Mouse (Mus musculus): ENCODE data around the gene Stum. TPM values are rescaled to one million over a fixed set of nuclear protein-coding genes. Genes with fewer than 3 reads are reported as not detected.
"Not testable (repeated sequence)": the region's sequence is repeated elsewhere in the genome, so short reads cannot be mapped to it uniquely, and the experiment has no call there.

The Stum gene
- 1 to 10 TPM; 5.0 to 5.4 TPM for total RNA-seq (2021)
- long read RNA-seq, experiment 1, partial matches to known transcripts: 1 of 4 reads
- long read RNA-seq, experiment 1, other reads (novel, unspliced or antisense): 0 of 4 reads
- long read RNA-seq, experiment 2, partial matches to known transcripts: 0 of 2 reads
- long read RNA-seq, experiment 2, other reads (novel, unspliced or antisense): 1 of 2 reads

DNA sequence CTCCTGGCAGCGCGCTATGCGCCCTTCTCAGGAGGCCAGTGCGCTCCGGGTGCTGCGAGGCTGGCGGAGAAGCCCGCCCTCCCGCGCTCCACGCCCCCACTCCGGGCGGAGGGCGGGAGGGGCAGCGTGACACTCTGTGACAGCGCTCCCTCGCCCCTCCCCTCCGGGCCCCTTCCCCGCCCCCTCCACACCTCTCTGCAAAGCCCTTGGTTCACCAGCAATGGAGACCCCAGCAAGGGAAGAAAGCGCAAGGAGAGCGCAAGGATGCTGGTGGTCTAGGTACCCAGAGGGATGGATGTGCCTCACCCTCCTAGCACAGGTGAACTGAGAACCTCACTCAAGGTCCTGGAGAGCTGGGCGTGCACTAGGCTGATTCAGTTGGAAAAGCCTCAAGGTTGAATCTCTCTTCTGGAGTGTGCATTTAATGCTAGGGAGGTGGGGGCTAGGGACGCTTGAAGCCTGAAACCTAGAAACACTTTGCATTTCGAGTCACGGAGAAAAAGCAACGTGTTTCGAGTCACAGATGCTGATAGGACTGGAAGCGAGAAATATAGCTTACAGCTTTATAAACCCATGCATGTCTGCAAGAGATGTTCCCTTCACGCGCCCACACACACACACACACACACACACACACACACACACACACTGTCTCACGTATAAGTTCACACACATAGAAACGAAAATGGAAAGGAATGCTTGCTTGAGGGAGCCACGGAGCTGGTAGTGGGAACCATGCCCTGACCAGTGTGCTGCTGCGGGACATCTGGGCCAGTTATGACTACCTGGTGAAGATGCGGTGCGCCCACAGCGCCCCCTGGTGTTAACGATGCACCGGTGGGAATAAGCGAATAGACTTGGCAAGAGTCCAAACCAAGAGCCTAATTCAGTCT is at the start of gene Stum:
Stum (minus strand) TSS at position 106 of the 893 bp plus-strand sequence.
- peak; percentile 52 to 78 for DNase-seq (ENCODE audit: low spot score in 2 of 2)

DNA sequence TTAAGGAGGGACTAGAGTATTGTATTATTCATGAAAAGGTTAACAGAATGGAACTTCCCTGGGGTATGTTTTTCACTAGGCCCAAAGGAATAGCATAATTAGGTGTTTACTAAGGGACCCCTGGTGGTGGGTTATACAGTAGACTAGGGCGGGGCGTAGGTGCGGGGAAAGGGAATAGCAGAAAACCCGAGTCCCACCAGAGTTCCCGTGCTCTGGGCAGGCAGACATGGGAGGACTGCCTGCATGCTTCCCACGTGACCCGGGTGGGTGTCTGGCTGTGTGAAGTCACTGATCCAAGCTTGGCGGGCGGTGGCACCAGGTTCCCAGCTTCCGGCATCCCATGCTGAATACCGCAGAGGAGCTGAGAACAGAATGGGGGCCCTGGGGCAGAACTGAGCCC is 49.4 kb upstream of the Stum start:
- no peak for DNase-seq (ENCODE audit: low spot score in 2 of 2)

DNA sequence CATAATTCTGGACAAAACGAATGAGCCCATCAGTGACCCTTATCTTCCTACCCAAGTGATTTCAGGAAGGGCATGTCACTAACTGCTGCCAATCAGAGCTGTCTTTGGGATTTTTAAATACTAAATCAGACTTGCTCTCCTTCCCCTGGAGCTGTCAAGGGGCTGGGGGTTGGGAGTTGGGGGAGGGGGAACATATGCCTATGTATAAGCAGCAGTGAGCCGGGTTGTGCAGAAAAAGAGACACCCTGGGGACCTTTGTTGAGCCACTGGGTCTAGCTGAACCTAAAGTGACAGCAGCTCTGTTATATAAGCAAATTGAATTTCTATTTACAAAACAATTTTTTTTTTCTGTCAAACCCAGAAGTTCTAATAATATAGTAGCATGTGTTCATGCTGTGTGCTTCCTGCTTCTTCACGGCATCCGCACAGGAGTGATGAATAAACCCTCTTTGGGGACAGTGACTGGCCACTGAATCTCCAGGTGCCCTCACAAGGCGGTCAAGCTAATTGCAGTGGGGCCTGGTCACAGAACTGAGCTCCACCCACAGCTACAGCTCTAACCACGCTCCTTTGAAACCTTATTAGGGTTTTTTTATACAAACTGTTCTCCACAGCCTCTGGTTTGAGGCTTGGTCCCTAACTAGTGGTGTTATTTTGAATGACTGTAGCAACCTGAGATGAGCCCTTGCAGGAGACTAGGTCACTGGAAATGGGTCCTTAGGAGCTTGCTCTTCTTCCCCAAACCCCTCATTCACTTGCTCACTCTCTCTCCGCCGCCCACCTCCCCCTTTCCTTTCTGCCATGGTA is 47.4 kb upstream of the Stum start:
- no peak for DNase-seq (ENCODE audit: low spot score in 2 of 2)

DNA sequence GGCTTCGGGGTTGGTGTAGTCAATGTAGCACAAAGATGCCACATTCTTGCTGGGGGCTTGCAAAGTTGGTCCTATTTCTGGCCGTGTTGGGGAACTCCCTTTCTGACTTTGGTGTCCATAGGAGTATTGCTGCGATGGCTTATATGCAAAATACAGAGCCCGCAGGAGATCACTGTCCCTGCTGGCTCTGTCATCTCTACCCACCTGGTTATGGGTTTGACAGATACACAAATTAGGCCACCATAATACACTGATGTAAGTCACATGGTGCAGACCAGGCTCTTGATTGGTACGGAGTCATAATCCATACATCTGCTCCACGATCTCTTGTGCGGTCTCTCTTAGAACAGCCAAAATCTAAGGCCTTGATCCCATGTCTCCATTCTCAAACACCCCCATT is 46.5 kb upstream of the Stum start:
- DNase-seq (ENCODE audit: low spot score in 2 of 2): no peak

DNA sequence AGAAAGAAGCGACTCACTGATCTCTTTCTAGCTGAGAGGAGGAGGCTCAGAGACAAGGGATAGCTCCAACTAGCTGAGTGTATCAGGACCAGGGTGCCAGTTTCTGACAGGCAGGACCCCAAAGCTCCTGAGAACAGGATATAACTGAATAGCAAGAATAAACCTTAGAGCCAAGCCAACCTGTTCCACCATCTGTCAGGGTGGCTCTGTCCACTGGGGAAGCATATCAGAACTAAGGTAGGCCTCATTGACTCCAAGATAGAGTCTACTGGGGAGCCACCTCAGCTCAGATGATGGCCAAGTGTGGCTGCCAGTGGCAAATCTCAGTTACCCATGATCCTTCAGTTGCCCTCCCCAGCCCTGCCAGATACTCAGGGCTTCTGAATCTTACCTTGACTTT is 42.0 kb upstream of the Stum start:
- DNase-seq (ENCODE audit: low spot score in 2 of 2): no peak

DNA sequence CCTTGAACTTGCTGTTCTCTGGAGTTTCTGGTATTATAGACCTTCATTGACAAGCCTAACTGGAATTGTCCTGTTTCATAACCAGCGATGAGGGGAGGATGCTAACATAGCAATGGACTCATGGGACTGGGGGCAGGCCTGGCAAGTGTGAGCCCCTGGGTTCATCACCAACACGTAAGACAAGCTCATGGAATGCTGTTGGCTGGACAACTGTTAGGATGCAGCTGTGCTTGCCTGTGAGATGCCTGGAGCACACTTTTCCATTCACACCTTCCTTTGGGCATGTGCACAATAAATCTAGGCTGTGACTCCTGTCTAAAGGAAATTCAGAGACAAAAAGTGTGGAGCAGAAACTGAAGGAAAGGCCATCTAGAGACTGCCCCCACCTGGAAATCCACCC is 40.0 kb upstream of the Stum start:
- DNase-seq (ENCODE audit: low spot score in 2 of 2): no peak

DNA sequence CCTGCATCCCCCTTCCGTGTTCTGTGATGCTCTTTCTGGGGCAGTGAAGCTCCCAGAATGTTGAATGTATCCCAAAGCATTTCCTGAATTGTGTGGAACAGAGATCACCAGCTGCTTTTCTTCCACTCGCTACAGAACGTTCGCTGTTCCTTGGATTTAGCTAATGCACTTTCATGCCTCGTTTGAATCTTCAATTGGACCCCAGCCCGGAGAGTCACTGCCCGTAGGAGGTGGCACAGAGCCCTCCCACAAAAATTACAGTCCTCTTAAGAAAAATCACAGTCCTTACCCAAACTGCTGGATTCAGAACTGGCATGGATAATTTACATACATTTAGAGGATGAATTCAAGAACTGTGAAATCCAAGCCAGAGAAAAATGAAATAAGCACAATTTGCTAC is 36.9 kb upstream of the Stum start:
- peak in 1 of 2 experiments; percentile 30 for DNase-seq (ENCODE audit: low spot score in 2 of 2)

DNA sequence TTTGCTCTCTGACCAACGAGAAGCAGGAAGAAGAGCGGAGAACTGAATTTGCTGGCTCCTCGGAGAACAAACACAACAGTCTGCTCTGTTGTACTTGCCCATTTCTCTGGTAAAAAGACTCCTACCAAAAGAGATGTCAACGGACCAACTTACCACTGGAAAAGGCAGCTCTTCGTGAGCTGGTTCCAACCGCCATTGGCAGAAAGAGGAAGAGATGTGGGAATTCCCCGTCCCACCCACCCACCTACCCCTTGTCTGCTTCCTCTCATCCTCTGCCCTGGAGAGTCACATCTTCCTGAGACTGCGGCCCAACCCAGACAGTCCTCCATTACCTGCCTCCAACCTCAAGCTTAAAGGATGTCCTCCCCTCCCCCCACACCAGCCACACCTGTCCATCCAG is 36.2 kb upstream of the Stum start:
- DNase-seq (ENCODE audit: low spot score in 2 of 2): no peak

DNA sequence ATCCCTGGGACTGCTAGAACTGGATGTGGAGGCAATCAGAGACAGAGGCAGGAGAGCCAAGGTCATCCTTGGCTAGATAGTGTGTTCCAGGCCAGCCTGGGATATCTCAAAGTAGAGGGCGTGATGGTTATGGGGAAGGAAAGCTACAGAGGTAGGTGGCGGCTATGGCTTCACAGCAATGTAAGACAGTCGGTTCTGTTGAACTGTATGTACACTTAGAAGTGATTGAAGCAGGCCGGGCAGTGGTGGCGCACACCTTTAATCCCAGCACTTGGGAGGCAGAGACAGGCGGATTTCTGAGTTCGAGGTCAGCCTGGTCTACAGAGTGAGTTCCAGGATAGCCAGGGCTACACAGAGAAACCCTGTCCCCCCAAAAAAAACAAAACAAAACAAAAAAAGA is 35.6 kb upstream of the Stum start:
- DNase-seq (ENCODE audit: low spot score in 2 of 2): not testable (repeated sequence)

DNA sequence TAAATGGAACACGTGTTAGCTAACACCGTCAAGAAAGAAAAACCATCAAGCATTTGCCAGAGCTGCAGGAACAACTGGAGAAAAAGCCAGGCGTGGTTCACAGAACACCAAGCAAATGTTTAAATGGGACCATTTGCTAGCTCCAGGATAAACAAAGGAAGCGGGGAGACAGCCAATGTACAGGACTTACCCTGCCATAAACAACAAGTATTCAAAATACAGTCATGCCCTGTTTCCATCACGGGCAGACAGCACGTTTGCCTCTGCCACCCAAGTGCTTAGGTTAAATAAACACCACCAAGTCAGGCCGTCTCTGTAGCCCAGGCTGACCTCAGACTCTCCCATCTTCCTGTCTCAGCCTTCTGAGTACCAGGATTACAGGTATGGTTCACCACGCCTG is 35.1 kb upstream of the Stum start:
- no peak for DNase-seq (ENCODE audit: low spot score in 2 of 2)

DNA sequence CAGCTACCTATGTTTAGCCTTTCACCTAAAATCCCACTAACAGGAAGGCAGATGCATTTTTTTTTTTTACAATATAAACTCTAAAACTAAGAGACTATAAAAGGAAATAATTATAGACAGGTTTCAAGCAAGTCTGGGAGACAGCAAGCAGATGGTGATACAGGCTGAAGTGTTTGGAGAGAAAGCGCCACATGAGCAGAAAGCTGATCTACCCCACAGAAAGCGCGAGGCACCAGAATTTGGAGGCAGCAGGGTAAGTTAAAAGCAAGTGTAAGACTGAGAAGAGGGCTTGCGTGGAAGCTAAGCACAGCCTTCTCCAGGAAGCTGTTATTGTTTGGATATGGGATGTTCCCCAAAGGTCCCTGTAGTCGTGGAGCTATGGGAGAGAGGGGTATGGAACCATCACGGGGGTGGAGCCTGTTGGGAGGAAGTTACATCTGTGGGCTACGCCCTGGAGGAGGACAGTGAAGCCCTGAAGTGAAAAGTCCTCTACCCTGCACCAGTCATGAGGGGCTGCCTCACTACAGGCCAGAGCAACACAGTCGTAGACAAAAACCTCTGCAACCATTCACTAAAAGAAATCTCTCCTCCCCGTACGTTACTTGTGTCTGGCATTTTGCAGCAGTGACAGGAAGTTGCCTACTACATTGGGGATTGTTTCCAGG is 34.2 kb upstream of the Stum start:
- no peak for DNase-seq (ENCODE audit: low spot score in 2 of 2)

DNA sequence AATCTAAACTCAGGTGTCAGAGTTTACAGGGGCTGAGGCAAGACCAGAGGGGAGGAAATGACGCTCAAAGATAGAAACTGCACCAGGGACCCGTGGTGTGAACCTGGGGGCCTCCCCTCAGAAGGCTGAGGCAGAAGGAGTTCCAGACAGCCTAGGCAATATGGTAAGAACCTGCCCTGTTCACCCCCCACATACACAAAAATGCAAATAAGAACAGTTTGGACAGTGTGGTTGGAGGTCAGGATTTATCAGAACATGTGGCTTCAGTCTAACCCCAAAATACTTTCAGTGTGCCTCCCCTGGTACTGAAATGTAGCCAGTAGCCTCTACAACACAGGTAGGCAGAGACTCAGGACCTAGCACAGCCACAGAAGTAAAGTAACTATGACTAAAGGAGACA is 30.8 kb upstream of the Stum start:
- DNase-seq (ENCODE audit: low spot score in 2 of 2): no peak

DNA sequence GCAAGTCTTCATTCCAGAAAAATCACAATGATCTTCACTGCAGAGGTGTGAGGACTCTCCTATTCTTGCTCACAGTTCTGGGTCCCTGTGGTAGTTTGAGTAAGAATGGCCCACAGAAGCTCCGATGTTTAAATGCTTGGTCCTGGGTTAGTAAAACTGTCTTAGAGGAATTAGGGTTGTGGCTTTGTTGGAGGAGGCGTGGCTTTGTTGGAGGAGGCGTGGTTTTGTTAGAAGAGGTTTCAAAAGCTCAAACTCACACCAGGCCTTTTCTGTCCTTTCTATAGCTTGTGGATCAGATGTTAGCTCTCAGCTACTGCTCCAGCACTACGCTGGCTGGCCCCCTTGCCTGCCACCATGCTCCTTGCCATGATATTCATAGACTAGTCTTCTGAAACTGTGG is 27.6 kb upstream of the Stum start:
- no peak for DNase-seq (ENCODE audit: low spot score in 2 of 2)

DNA sequence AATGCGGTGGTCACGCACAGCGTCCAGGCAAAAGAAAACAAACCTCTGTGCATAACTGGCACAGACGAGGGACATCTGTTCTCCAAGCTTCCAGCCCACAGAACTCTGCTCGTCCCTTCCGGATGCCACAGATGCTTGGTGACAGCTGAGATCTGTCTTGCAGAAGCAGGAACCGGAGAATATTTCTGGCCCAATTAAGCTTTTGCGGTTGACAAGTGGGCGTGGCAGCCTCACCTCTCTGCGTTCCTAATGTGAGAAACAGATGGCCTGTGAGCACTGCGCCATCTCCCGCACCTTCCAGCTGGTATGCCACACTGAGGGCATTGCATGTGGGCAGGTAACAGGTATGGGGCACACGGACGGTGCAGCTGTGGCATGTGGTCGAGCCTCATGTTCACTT is 27.1 kb upstream of the Stum start:
- DNase-seq (ENCODE audit: low spot score in 2 of 2): no peak

DNA sequence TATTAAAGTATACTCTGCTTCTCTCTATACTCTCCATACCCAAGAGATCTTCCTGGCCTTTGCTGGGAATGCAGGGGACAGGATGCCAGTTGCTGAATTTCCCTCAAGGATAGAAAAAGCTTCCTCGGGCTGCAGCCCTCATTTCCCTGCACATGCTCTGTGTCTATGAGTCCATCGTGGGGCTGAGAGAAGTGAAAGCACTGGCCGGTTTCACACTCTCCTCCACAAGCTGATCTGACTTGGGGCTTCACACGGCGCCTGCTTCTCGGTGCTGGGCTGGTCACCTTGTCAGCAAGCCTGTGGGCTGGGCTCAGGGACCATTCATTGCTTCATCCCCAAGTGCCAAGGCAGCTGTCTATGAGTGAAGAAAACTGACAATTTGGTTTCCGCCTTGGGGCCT is 25.4 kb upstream of the Stum start:
- no peak for DNase-seq (ENCODE audit: low spot score in 2 of 2)

DNA sequence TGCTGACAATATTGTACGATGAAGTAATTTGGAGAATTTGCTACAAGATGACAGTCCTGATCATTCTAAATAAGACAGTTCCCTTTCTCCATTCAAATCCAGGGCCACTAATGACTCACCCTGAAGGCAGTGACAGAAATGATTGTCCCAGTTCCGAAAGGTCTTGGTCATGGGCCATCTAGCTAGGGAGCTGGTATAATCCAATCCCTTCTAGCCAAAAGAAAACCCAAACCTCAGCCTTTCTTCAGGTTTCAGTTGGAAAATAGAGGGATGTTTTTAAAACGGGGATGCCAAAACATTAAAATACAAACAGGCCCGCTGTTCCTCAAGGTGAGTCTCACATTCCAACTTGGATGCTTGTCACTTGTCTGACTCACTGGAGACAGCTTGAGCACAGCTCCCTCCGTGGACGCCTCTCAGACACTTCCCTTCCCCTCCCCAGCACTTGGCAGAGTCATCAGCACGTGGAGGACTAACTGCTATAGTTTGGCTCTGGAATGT is 24.0 kb upstream of the Stum start:
- no peak for DNase-seq (ENCODE audit: low spot score in 2 of 2)

DNA sequence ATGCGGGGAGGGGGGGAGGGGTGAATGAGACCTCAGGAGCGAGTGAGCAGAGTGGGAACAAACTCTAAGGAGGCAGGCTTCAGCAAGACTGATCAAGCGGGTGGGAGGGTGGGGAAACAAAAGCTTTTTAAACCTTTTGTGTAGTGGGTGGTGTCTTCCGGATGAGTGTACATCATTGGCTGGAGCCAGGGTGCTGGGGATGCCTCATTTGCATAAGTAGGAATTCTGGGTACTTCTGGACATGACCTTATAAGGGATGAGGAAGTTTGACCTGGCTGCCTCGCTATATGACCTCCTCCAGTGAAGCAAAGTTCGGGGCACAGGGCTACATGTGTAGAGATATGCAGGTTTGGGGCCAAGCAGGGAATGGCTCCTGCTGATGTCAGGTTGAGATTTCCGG is 23.0 kb upstream of the Stum start:
- DNase-seq (ENCODE audit: low spot score in 2 of 2): no peak

DNA sequence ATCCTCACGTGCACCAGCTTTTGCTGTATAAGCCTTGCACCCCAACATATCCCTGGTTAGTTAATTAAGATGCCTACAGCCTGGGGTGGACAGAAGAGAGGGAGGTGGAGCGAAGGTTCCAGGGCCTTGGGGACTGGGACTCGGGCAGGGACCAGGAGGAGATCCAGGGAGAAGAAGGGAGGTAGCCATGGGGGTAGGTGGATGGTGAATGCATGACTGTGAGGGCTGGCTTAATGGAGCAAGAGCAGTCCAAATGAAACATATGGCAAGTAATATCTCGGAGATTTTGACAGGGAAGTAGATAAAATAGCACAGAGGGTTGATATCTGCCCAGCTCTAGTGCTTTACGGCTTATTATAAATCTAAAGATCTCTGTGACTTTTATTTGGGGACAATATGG is 21.6 kb upstream of the Stum start:
- DNase-seq (ENCODE audit: low spot score in 2 of 2): no peak

DNA sequence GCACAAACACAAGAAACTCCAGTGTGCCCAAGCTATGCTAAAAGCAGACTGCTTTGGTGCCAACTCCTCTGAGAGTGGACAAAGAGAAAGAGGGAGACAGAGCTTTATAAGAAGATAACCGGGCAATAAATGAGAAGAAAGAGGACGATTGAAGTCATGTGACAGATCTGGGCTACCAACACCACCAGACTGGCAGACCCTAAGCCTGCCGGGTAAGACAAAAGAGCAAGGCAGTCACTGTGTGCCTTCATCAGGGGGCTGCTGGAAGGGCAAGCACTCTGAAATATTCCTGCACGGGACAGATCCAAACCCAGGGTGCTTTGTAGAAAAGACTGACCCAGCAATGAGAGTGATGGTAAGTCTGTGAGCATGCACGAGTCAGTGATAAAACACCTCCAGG is 20.2 kb upstream of the Stum start:
- DNase-seq (ENCODE audit: low spot score in 2 of 2): no peak

DNA sequence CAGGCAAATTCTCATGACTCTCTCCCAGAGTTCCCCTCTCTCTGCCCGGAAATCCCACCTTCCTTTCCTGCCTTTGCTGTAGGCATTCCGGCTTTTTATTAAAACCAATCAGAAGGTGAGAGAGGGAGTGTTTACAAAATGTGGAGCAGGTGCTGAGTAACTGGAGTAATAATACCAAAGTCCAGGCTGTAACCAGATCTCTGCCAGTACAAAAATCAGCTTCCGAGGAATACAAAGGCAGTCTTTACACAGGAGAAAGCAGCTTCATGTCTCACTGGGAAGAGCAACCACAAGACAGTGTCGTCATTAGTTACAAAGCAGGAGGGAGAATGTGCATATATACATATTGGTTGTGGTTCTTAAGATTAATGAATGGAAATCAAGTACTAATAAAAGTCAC is 19.3 kb upstream of the Stum start:
- DNase-seq (ENCODE audit: low spot score in 2 of 2): no peak

DNA sequence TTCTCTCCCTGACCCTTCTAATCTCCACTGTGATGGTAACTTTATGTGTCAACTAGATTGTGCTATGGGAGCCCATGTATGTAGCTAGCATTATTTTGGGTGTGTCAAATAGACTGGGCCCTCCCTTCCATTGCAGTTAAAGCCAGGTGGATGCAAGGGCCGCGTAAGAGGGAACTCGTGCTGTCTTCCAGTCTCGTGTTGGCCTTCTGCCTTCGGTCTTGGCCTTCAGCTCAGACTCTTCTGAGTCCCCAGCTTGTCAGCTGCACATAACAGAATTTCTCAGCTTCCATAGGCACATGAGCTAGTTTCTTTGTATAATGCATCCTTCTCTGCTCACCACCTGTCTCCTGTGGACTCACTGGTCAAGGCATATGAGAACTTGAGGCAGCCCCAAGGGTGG is 17.3 kb upstream of the Stum start:
- DNase-seq (ENCODE audit: low spot score in 2 of 2): no peak

Data from gastrocnemius, postnatal 4 days (tissue).